Mouse (Mus musculus): Measurements from ENCODE around the gene Soat1. TPM values are rescaled to one million over a fixed set of nuclear protein-coding genes. Genes with fewer than 3 reads are reported as not detected.
A peak's percentile ranks its signal among the peaks of the same experiment; 100 is the strongest.

Gene Soat1
- total RNA-seq, 4 experiments from 2014 or later = 55.0 to 67.6 (median 59.7) TPM

- no peak for DNase-seq (ENCODE audit: low spot score in 2 of 2)
Observed at GRCm38 (mm10) chr1:156467655-156468255, 6.4 kb downstream of the Soat1 start.

DNA sequence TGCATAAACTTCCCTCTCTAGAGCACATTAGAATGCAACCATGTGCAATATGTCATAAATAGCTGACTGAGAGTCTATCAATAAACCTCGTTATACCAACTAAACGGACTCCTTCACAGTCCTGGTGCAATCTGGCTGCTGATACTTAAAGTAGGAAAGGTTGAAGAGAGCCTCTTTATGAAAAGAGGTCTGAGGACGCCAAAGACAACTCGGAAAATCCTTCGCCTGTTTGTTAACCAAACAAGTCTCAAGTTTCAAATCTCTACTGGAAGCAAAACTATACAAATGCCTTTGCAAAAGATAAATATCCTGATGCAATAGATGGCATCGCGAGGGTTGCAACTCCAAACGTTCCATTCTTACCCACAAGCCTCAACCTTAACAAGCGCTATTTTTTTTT is 9.2 kb downstream of the Soat1 start:
- DNase-seq (ENCODE audit: low spot score in 2 of 2) = no peak

DNA sequence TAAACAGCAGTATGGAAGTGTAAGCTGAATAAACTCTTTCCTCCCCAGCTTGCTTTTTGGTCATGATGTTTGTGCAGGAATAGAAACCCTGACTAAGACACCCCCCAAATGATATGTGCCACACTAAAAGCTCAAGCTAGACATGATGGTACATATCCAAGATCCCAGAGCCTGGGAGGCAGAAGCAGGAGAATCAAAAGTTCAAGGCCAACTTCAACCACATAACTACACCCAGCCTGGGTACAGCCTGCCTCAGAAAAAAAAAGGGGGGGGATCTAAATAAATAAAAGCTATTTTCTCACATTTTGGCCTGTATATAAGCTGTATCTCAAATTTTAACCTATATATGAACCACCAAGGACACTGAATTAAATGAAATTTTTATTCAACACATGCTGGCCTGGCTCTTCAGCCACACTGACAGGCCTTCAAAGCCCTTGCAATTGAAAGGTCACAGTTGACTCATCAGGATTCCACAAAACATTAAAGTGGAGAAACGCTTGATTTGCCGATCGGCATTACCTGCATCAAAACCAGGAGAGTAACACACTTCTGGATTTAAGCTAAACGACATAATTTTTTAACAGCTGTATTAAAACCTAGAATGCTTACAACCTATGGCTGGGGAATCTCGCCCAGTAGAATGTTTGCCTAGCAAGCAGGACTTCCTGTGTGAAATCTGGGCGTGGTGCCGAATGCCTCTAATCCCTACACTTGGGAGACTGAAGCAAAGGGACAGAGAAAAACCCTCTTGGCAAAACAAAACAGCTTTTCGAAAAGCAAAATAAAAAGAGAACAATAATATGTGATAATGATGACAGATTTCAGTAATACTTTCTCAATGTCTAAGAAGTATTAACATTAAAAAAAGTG is 9.9 kb downstream of the Soat1 start:
- DNase-seq (ENCODE audit: low spot score in 2 of 2) = no peak

DNA sequence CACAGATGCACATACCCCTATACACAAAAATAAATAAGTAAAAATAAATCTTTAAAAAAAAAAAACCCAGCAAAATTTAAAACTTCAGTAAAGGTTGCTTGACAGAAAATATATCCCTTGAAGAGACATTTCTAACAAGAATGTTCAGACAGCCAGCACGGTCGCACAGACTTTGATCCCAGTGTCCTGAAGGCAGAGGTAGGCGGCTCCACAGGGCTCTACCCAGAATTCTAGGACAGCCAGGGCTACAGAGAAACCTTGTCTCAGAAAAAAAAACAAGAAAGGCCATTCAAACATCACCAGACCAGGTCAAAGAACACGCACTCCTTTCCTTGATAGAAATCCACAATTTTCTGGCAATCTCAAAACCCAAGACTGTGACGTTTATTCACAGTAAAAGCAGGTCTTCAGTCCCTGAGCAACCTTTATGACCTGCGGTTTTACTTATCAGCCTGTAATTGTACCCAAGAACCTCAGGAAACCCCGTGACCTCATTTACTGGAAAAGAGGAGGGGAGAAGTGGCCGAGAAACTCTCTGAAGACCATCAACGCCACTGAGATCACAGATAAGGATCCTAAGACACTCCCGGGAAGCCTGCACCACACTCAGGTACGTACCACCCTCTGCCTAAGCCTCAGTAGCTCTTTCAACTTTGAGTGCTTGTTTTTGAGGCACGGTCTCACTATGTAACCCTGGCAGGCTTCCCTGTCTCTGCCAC is 11.7 kb downstream of the Soat1 start:
- no peak for DNase-seq (ENCODE audit: low spot score in 2 of 2)

GRCm38 (mm10) chr1:156461036-156461435 is 13.1 kb downstream of the Soat1 start:
- DNase-seq (ENCODE audit: low spot score in 2 of 2) = no peak

- no peak for DNase-seq (ENCODE audit: low spot score in 2 of 2)
Observed at GRCm38 (mm10) chr1:156460216-156460615, 13.9 kb downstream of the Soat1 start.

GRCm38 (mm10) chr1:156459690-156460089 is 14.4 kb downstream of the Soat1 start:
- DNase-seq (ENCODE audit: low spot score in 2 of 2) = no peak

GRCm38 (mm10) chr1:156458391-156459060 is 15.6 kb downstream of the Soat1 start:
- DNase-seq (ENCODE audit: low spot score in 2 of 2) = no peak

- no peak for DNase-seq (ENCODE audit: low spot score in 2 of 2)
Observed at GRCm38 (mm10) chr1:156455005-156455758, 18.9 kb downstream of the Soat1 start.

DNA sequence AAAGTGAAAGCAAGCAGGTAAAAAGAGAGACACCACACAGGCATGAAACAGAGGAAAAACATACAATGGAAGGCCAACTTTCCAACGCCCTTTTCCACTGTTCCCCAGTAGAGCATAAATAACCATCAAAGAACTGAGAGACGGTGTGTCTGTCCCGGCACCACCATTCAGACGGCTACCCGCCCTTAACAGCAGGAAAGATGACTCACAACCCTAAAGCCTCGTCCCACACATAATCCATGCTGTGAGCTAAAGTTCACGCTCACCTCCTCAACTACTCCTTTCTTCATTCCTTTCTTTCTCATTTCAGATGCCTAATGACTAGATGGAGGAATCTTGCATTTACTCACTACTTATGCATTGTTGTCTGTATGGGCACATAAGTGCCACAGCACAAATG is 19.7 kb downstream of the Soat1 start:
- DNase-seq (ENCODE audit: low spot score in 2 of 2) = no peak

DNA sequence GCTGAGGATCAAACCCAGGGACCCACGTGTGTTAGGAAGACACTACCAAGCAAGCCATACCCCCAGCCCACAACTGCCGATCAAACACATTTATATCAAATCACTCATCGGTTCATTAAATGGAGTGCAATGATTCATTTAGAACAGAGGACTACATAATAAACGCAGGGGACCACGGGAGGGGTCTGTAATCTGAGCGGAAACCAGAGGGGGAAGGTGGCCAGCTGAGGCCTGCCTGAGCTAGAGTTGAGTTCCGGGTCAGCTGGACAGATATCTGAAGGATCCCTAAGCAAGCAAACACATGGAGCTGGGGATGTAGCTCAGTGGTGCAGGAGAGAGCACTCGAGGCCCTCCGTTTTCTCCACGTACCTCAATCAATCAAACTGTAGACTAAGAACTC is 20.3 kb downstream of the Soat1 start:
- DNase-seq (ENCODE audit: low spot score in 2 of 2) = no peak

- no peak for DNase-seq (ENCODE audit: low spot score in 2 of 2)
Observed at GRCm38 (mm10) chr1:156450478-156450877, 23.7 kb downstream of the Soat1 start.

GRCm38 (mm10) chr1:156449691-156450090 is 24.4 kb downstream of the Soat1 start:
- no peak for DNase-seq (ENCODE audit: low spot score in 2 of 2)

GRCm38 (mm10) chr1:156449089-156449488 is 25.0 kb downstream of the Soat1 start:
- no peak for DNase-seq (ENCODE audit: low spot score in 2 of 2)

- DNase-seq (ENCODE audit: low spot score in 2 of 2) = no peak
Observed at GRCm38 (mm10) chr1:156445049-156445448, 29.1 kb downstream of the Soat1 start.

GRCm38 (mm10) chr1:156442776-156443175 is 31.4 kb downstream of the Soat1 start:
- DNase-seq (ENCODE audit: low spot score in 2 of 2) = peak in 1 of 2 experiments; percentile 30

GRCm38 (mm10) chr1:156442266-156442665 is 31.9 kb downstream of the Soat1 start:
- no peak for DNase-seq (ENCODE audit: low spot score in 2 of 2)

DNA sequence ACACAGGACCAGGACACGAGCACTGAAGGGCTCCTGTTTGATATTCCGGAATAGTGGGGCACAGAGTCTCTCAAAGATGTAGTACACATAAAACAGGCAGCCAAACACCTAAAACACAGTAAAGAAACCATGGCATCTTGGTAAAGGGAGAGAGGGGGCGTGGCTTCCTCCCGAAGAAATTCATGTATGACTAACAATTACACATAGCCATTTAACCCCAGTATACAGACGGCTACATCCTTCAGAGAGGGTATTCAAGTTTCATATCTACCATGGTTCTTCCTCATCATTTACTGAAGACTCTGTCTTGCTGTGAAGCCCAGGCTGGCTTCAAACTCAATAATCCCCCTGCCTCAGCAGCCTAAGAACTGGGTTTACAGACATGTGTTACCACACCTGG is 36.4 kb downstream of the Soat1 start:
- DNase-seq (ENCODE audit: low spot score in 2 of 2) = no peak

GRCm38 (mm10) chr1:156437016-156437708 is 37.0 kb downstream of the Soat1 start:
- no peak for DNase-seq (ENCODE audit: low spot score in 2 of 2)

GRCm38 (mm10) chr1:156433497-156433896 is 40.6 kb downstream of the Soat1 start:
- DNase-seq (ENCODE audit: low spot score in 2 of 2) = no peak
